Mouse (Mus musculus): ENCODE results near the gene A3galt2.
A peak's percentile ranks its signal among the peaks of the same experiment; 100 is the strongest.

The A3galt2 gene

DNA sequence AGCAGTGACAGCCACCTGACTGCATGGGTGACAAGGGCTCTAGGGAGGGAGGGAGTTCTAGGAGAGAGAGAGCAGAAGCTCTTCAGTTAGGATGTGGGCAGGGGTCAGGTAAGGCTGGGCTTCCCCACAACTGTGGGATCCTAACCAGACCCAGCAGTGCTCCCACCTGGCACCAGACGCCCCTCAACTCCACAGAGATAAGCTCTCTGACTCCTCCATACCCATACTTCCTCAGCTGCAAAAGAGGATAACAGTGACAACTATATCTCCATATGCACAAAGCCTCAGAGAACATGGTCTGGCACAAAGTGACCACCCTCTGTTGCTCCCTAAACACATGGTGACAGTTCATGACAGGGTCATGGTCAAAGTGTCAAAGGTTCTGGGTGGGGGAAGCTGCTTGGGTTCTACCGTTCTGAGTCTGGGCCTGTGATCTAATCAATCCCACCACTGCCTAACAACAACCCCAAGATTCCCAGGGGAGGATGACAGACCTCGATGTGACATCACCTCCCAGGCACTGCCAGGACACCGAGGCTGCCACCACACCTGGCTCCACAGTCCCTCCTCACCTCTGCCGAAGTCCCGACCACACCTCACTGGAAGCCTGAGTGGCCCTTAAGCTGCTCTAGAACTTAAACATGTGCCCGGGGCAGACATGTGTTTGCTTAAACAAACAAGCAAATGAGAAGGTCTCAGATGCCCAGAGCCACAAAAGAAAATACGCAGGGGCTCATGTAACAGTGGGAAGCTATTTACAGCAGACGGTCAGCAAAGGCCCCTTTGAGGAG lies 46.7 kb downstream of the A3galt2 start:
- no peak for DNase-seq

DNA sequence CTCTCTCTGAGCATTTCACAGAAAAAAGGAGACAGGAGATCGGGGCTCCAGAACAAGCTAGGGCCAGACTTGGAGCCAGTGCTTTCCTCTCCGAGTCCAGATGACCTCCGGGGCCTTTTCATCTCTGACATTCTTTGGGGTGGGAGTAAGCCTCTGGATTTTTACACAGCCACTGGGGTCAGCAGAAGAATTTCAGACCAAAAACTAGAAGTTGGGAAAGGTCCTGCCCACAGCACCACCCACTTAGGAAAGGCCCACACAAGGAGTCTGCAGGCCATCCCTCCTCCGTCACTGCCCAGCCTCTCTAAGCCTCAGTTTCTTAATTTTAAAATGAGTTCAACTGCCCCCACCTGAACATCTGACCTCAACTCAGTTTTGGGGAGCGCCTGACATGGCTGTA lies 48.4 kb downstream of the A3galt2 start:
- DNase-seq = no peak

DNA sequence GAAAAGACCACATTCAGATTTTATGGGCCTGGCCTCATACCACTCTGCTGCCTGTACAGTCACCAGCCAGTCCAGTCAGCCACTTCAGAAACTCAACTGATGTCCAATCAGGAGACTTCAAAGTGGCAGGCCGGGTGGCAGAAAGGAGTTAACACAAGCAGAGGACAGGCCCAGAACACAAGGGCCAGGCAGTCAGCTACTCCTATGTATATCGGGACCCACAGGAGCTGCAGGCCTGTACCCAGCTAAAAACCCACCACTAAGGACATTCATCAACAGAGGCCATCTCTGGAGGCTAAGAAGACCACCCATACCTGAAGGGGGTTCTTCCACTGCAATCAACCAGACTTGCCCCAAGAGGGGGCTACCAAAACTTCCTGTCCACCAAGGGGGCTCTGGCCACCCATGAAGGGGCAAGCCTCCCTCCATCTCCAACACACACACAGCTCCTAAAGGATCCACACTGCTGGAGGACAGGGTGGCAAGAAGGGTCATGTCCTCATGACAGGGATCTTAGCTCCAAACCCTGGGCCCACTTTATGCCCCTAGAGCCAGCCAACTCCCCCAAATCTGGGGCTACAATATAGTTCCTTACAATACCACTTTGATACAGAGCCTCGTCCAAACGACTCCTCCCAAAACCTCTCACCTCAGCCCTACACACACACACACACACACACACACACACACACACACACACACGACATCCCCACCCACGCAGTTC lies 49.4 kb downstream of the A3galt2 start:
- peak in 1 of 2 experiments; percentile 35 for DNase-seq

- peak in 1 of 2 experiments; percentile 53 for DNase-seq
Observed at GRCm38 (mm10) chr4:128805150-128806042, 50.2 kb downstream of the A3galt2 start.

GRCm38 (mm10) chr4:128806043-128806826 lies 51.1 kb downstream of the A3galt2 start, which contains the start of gene Zfp362:
TSS of gene Zfp362 (minus strand) at chr4:128806045.
- peak in 1 of 2 experiments; percentile 79 for DNase-seq

DNA sequence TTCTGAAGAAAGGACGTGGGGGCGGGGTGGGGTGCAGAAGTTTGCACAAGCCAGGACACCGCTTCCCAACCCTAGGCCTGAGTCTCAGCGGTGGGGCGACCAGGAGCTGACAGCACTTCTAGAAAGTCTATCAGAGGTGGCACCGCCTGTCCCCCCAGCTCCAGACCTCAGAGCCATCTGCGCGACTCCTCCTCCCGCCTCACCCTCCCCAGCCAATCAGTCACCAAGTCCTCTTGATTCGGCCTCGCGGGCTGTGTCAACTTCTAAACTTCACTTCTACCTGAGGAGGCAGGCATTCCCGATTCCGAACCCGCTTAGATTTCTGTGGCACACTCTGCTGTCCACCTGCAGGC lies 51.6 kb downstream of the A3galt2 start:
- peak; percentile 79 to 83 for DNase-seq

DNA sequence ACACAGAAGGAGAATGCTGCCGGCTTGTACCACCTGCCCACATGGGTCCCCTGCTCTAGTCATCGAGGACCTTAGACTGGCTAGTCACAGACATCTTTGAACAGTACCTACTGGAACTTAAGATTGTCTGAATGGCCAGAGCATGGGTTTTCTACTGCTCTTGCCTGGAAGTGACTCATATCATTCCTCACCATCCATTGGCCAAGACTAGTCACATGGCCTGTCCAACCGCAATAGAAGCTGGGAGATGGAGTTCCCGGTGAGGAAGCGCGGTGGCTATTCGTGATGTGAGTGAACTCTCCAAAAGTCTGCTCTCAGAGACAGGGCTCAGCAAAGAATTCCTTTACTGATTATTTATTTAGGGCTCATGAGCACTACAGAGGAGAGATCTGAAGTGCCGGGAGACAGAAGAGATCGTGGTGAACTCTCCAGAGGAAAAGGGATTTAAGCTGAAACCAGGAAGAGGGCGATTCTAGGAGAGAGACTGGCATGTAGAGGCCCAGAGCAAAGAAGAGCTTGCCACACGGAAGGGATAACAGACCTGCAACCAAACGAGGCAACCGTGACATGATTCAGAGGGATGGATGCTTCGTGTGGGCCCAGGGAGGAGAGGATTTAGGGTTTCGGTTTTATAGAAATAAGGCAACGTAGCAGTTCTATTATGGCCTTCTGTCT lies 56.4 kb downstream of the A3galt2 start:
- peak; percentile 87 to 91 for DNase-seq

GRCm38 (mm10) chr4:128817011-128817410 lies 61.8 kb downstream of the A3galt2 start:
- DNase-seq = no peak
